Mouse (Mus musculus) intestine, postnatal 0 days (tissue): ENCODE results near the gene Srrm1. TPM values are rescaled to one million over a fixed set of nuclear protein-coding genes. Genes with fewer than 3 reads are reported as not detected.

Experiments
- ATAC-seq: fragments of 200-750 bp; cut with Nextera tagmentation; 2 replicates; pipeline ENCODE4 v1.8.0; 2017; ENCODE audit warnings: mild to moderate bottlenecking, moderate TSS enrichment, moderate library complexity
- H3K27ac ChIP-seq: fragments of 300-500 bp; sonication (generic); 2 replicates; pipeline ENCODE4 v1.5.1; 2014; ENCODE audit warnings: mild to moderate bottlenecking, low read depth, low read length, moderate library complexity
- H3K27me3 ChIP-seq: fragments of 300-500 bp; sonication (generic); replicated peaks from 2 replicates; pipeline ENCODE4 v1.6.1; 2014; ENCODE audit warnings: low read length, mixed read lengths; ENCODE audit not compliant: control insufficient read depth, insufficient read depth
- H3K36me3 ChIP-seq: fragments of 300-500 bp; sonication (generic); 2 replicates; pipeline ENCODE4 v1.6.1; 2014; ENCODE audit warnings: mild to moderate bottlenecking, moderate library complexity; ENCODE audit not compliant: control insufficient read depth, insufficient read depth
- H3K4me1 ChIP-seq: fragments of 300-500 bp; sonication (generic); replicated peaks from 2 replicates; pipeline ENCODE4 v1.6.1; 2014; ENCODE audit warnings: antibody characterized with exemption, low read length, mixed read lengths; ENCODE audit not compliant: control insufficient read depth, insufficient read depth
- H3K4me2 ChIP-seq: fragments of 300-500 bp; sonication (generic); replicated peaks from 2 replicates; pipeline ENCODE4 v1.6.1; 2014; ENCODE audit warnings: low read depth, mild to moderate bottlenecking, moderate library complexity
- H3K4me3 ChIP-seq: fragments of 300-500 bp; sonication (generic); 2 replicates; pipeline ENCODE4 v1.5.1; 2014; ENCODE audit warnings: low read depth, low read length
- H3K9ac ChIP-seq: fragments of 300-500 bp; sonication (generic); 2 replicates; pipeline ENCODE4 v1.6.1; 2014; ENCODE audit warnings: mild to moderate bottlenecking, low read depth, low read length
- H3K9me3 ChIP-seq: fragments of 300-500 bp; sonication (generic); 2 replicates; pipeline ENCODE4 v1.6.1; 2016; ENCODE audit warnings: mixed run types; ENCODE audit not compliant: control insufficient read depth
- CTCF ChIP-seq: sonication (generic); IDR thresholded peaks from 2 replicates; pipeline ENCODE4 v1.5.1; 2016; ENCODE audit warnings: low read depth, mild to moderate bottlenecking, control low read depth, antibody characterized with exemption, moderate library complexity
- WGBS: fragments of 180-500 bp; shearing (Covaris S2); extraction: QIAGEN DNeasy Blood & Tissue Kit; methylation state at CpG from one replicate; pipeline ENCODE4 v1.1.7; 2014; 5-methylcytosine and 5-hydroxymethylcytosine counted together
- polyA plus RNA-seq: library from polyadenylated mRNA; unstranded; fragments of >200 nt; fragmentation: Nextera tagmentation; extraction: Ambion mirVana; gene quantifications from 2 replicates; pipeline ENCODE4 v1.2.1, GENCODE M21; 2015

Srrm1 gene
- polyA plus RNA-seq, 1 experiment from 2014 or later: 113 TPM

DNA sequence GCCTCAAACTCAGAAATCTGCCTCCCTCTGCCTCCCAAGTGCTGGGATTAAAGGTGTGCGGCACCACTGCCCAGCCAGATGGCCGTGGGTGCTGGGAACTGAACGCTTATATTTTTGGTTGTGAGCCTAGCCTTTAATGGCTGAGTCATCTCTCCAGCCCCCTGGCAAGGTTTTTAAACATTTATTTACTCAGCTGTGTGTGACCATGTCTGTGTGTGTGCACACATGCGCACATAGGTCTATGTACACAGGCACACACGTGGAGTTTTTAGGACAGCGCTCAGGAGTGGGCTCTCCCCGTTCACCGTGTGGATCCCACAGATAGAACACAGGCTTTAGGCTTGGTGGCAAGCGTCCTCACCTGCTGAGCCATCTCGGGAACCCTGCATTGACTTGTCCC is 50.9 kb downstream of the Srrm1 start:
- Histone ChIP-seq H3K9ac (no peak overlapping the region), H3K36me3 (no peaks in the 10 kb centered on the region), H3K4me3 (no peak overlapping the region), H3K4me2 (no peak overlapping the region), H3K4me1 (no peaks in the 10 kb centered on the region), H3K9me3 (no peaks in the 10 kb centered on the region), H3K27me3 (no peaks in the 10 kb centered on the region), H3K27ac (no peak overlapping the region)
- no peak for ATAC-seq
- 79% methylated on average over 10 of the region's 10 CpGs for WGBS
- no peak for TF ChIP-seq CTCF

DNA sequence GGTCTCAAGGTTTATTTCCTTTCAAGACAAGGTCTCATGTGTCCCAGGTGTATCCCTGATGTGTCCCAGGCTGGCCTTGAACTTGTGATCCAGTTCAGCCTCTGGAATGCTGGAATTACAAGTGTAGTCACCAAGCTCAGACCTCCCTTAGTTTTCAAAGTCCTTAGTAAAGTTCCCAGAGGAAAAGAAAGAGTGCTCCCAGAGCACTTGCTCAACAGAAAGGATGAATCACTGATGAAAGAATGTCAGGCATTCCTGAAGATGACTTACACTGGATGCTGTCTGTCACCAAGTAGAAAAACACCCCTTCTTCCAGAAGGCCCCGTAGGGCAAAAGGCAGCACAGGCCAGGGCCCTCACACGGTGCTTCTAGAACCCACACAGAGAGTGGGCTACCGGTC is 52.0 kb downstream of the Srrm1 start:
- no peak for ATAC-seq

DNA sequence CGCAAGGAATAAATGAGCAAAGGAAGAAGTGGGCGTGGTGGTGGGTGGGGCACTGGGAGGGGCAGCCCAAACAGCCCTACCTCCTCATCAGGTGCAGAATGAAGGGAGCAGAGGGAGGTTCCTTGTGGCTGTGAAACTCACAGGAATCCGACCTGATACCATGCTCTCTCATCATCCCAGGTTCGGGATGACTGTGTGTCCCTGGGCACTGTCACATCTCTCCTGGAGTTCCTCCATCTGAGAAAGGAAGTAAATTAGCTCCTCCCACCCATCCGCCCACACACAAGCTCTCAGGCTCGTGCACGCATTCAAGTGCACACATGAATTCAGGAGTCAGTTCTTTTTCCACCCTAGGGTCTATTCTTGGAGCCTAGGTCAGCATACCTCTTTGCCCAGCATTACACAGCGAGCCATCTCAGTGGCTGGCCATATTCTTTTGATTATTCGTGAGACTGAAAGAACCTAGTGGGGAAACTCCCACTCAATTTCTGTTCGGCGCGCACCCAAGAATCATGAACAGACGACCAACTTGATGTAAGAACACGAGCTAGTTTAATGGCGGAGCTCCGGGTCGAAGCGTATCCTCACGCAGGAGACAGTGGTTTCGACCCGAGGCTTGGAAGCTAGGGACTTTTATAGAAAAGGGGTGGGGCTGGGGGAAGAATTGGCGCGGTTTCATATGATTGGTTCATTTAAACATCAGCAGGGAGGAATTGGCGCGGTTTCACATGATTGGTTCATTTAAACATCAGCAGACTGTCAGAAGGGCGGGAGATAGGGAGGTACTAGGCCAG is 52.7 kb downstream of the Srrm1 start:
- no peak for ATAC-seq
- H3K4me1 ChIP-seq: no peaks in the 10 kb centered on the region
- H3K27ac ChIP-seq: no peak overlapping the region
- H3K36me3 ChIP-seq: no peaks in the 10 kb centered on the region
- WGBS: 88% methylated on average over 26 of the region's 26 CpGs
- no peak overlapping the region for H3K9ac ChIP-seq
- H3K4me2 ChIP-seq: no peak overlapping the region
- no peaks in the 10 kb centered on the region for H3K9me3 ChIP-seq
- no peak overlapping the region for H3K4me3 ChIP-seq
- H3K27me3 ChIP-seq: no peaks in the 10 kb centered on the region
- no peak for TF ChIP-seq CTCF

More for the DNA sequence above, 52.0 kb downstream of the Srrm1 start:
- Histone ChIP-seq H3K9ac (no peak overlapping the region), H3K36me3 (no peaks in the 10 kb centered on the region), H3K4me2 (no peak overlapping the region), H3K4me3 (no peak overlapping the region), H3K4me1 (no peaks in the 10 kb centered on the region), H3K27ac (no peak overlapping the region), H3K9me3 (no peaks in the 10 kb centered on the region), H3K27me3 (no peaks in the 10 kb centered on the region)
- WGBS: 63% methylated on average over 3 of the region's 3 CpGs
- no peak for TF ChIP-seq CTCF

DNA sequence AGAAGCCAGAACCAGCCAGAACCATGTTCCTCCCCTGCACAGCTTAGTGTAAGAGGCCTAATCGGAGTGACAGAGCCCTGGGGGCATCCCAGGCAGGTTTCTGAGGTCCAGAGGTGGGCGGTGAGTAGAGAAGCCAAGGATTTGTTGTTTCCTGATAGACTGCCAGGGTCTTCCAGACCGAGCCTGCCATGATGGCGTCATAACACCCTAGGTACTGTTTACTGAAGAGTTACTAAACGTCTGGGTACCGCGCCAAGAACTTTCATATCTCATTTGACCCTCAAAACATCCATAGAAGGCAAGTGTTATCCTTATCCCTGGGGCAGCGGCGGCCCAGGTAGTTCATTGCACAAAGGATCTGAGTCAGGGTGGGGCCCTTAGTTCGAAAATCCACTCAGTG is 54.4 kb downstream of the Srrm1 start:
- H3K27me3 ChIP-seq: no peaks in the 10 kb centered on the region
- no peak overlapping the region for H3K4me2 ChIP-seq
- no peaks in the 10 kb centered on the region for H3K4me1 ChIP-seq
- no peak for TF ChIP-seq CTCF
- WGBS: 56% methylated on average over 10 of the region's 10 CpGs
- no peak overlapping the region for H3K9ac ChIP-seq
- no peak; the same call in 1 of the 2 replicates for ATAC-seq
- H3K9me3 ChIP-seq: no peaks in the 10 kb centered on the region
- no peaks in the 10 kb centered on the region for H3K36me3 ChIP-seq
- H3K4me3 ChIP-seq: no peak overlapping the region
- H3K27ac ChIP-seq: no peak overlapping the region

DNA sequence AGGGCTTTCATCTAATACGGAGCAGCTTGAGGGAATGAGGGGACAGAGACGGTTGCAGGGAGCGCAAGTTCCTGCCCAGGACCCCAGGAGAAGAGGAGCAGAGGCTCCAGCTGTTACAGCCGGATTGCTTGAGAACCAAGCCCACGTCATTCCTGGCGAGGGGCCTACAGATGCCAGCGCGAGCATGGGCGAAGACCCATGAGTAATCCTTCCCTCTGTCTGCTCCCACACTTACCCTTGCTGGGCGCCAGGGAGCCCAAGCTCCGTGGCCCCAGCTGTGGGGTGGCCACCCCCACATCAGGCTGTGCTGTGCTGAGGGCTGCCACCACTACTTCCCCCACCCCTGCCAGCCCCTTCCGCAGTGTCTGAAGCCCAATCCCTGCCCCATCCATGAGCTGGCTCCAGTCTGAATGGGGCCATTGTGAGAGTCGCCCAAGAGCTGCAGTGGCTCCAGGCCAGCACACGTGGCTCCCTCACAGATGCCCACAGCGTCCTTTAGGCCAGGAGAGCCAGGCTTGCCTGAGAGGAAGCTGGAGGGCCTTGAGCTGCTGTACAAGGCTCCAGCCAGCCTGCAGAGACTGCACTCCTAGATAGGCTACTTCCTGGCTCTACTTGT is 55.1 kb downstream of the Srrm1 start:
- no peak for TF ChIP-seq CTCF
- 0 out of 2 replicates have a peak, but pooled peaks have one; percentile 25 for ATAC-seq
- H3K27me3 ChIP-seq: no peaks in the 10 kb centered on the region
- no peak overlapping the region for H3K27ac ChIP-seq
- no peaks in the 10 kb centered on the region for H3K4me1 ChIP-seq
- no peak overlapping the region for H3K4me3 ChIP-seq
- H3K9me3 ChIP-seq: no peaks in the 10 kb centered on the region
- H3K36me3 ChIP-seq: no peaks in the 10 kb centered on the region
- H3K4me2 ChIP-seq: no peak overlapping the region
- WGBS: 76% methylated on average over 15 of the region's 15 CpGs
- H3K9ac ChIP-seq: no peak overlapping the region

DNA sequence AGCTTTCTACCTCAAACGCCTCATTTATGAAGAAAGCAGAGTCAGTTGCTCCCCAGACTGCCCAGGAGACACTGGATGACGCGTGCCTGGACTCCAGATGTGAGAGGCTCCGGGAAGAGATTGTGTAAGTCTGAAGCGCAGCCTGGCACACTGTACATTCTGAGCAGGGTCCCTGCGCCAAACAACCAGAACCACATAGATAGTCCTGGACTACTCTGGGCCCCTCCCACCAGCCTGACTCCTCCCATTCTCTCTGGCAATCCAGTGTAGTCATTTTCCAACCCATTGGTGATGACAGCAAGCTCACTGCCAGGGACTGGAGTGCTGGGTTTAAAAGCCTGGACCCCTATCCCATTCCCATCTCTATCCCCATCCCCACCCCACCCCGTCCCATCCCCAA is 56.0 kb downstream of the Srrm1 start:
- no peak for ATAC-seq
- Histone ChIP-seq H3K4me2 (no peak overlapping the region), H3K27ac (no peak overlapping the region), H3K9ac (no peak overlapping the region), H3K4me3 (no peak overlapping the region), H3K36me3 (no peaks in the 10 kb centered on the region), H3K4me1 (peaks cover 3% of the 10 kb centered on the region; the same call in 1 of the 2 replicates), H3K9me3 (no peaks in the 10 kb centered on the region), H3K27me3 (no peaks in the 10 kb centered on the region)
- no peak for TF ChIP-seq CTCF
- 87% methylated on average over 7 of the region's 7 CpGs for WGBS
